Mouse (Mus musculus): Measurements from ENCODE around the gene Il21. TPM values are rescaled to one million over a fixed set of nuclear protein-coding genes. Genes with fewer than 3 reads are reported as not detected.
A peak's percentile ranks its signal among the peaks of the same experiment; 100 is the strongest.

Gene Il21
- total RNA-seq, 4 experiments from 2014 or later: 0.17 TPM; not detected in 3

DNA sequence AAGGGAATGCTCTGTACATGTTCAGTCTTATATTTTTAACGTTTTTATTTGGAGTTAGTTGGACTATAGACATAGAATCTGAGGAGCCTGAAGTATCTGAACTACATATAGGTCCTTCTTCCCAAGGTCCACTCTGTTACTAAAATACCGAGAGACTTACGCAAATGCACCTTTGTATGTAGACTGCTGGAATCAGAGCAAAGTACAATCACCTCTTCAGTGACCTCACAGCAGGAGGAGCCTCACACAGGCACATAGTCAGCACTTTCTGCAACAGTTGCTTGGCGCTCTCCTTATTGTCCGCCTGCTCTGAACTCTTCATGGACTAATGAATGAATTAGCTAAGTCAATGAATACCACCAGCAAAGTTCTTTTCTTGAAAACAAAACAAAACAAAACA lies 34.1 kb downstream of the Il21 start:
- no peak for DNase-seq (ENCODE audit: low spot score in 2 of 2)

DNA sequence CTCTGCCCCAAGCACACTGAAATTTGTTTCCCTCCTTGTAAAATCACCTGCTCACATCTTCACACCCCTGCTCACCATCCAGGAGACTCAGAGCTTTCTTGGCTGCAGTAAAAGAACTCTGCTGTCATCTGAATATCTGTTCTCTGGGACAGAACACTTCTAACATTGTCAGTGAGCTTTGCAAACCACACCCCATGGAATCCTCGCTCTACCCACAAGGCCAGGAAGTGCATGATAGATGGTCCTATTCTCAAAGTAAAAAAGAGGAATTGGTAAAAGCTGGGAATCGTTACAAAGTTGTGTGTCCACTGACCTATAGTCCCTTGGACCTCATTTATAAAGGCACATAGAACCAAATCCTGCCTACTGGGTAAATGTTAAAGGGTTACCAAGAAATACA lies 40.5 kb downstream of the Il21 start:
- no peak for DNase-seq (ENCODE audit: low spot score in 2 of 2)

DNA sequence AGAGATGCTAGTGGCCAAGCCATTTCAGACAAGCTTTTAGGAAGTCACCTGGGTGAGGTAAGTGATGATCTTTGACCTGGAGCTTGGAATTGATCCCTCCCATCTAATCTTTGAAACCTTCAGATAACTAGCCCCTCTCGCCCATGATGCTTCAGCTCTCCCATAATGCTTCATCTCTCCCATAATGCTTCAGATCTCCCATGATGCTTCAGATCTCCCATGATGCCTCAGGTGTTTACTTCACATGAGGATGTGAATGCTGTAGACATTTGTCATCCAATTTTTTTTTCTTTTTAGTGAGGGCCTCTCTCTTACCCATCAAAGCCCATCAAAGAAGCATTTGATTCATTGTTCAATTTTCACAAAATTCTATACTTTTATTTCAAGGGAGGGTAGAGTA lies 46.9 kb downstream of the Il21 start:
- DNase-seq (ENCODE audit: low spot score in 2 of 2): no peak

DNA sequence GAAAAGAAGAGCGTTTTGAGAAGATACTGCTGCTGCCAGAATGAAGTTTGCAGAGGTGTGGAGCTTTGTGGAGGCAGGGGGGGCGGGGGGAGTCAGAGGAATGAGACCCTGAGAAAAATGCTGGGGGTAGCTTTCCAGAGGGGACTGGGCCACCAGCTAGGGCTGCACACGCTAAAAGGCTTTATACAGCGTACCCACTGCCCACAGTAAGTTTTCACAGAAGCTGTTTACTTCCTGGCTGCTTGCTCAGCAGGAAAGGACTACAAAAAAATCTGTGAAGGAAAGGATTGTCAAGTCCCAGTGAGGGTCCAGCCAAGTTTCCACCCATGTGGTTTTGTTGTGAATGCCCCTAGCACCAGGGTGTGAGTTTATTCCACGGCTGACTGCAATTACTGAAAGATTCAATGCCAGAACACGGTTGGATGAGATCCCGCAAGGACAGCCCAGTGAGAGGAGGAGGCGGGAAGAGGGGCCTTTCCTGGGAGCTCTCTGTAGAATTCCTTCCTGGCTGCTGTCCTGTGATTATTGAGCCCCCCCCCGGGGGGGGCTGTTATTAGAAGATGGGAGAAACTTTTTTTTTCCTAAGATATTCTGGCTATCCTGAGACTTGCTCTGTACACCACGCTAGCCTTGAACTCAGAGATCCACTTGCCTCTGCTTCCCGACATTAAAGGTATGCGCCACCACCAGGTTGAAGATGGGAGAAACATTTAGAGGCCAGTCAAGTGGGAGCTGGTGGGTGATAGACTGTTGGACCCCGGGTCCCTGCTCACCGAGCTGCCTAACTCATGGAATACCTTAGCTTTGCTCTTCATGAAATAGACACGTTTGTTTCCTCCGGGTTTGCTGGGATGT lies 49.8 kb downstream of the Il21 start:
- DNase-seq (ENCODE audit: low spot score in 2 of 2): peak; percentile 38 to 49

DNA sequence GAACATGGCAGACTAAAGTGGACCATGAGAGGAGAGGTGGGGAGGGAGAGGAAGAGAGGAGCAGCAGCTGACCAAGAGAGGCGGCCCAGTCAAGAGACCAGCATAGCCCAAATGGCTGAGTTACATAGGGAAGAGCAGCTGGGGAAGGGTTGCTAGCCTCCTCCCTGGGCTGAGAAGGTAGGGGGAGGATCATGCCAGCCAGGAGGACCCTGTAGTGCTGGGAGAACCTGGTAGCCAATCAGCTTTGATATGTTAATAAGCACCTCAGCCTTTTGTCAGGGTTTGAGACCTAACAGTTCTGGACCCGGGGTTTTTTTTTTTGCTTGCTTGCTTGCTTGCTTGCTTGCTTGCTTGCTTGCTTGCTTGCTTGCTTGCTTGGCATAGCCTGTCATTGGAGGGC lies 51.4 kb downstream of the Il21 start:
- DNase-seq (ENCODE audit: low spot score in 2 of 2): no peak

DNA sequence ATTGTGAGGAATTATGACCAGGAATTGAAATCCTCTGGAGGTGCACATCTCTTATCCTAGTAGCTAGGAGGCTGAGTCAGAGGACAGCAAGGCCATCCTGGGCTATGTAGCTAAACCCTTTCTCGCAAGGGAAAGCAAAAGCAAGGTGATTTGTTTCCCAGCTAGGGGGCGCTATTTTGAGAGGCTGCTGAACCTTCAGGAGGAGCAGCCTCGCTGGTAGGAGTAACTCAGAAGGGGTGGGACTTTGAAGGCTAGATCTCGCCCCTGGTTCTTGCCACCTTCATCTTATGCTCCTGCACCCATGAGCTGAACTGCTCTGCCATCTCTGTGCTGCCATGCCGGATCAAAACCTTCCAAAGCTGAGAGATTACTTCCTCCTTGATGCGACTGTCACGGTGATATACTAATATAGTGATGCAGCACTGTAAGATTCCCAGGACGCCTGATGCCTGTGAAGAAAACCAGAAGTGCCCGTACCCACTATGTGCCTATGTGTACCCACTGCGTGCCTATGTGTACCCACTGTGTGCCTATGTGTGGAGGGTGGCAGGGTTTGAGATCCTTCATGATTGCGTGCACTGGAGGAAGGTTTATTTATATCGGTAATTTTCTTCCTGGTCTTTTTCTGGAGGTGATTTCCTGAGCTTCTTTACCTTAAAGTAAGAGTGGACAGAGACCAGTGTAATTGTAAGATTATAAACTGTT lies 52.2 kb downstream of the Il21 start:
- no peak for DNase-seq (ENCODE audit: low spot score in 2 of 2)

DNA sequence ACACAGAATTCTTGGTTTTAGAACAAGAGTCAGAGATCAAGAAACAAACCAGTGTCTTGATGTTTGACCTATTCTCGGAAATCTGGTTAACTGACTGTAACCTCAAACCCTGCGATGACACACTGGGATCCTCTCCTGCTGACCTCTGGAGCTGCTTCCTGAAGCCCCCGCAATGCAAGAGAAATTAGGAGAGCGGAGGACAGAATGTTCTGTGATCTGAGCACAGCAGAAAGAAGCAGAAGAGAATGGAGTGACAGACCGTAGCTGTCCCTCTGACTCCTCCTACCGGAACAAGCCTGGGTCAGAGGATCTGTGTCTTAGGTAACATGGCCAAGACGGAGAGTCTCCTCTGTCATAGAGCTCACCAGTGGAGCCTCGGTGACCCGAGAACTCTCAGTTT lies 53.0 kb downstream of the Il21 start:
- no peak for DNase-seq (ENCODE audit: low spot score in 2 of 2)

DNA sequence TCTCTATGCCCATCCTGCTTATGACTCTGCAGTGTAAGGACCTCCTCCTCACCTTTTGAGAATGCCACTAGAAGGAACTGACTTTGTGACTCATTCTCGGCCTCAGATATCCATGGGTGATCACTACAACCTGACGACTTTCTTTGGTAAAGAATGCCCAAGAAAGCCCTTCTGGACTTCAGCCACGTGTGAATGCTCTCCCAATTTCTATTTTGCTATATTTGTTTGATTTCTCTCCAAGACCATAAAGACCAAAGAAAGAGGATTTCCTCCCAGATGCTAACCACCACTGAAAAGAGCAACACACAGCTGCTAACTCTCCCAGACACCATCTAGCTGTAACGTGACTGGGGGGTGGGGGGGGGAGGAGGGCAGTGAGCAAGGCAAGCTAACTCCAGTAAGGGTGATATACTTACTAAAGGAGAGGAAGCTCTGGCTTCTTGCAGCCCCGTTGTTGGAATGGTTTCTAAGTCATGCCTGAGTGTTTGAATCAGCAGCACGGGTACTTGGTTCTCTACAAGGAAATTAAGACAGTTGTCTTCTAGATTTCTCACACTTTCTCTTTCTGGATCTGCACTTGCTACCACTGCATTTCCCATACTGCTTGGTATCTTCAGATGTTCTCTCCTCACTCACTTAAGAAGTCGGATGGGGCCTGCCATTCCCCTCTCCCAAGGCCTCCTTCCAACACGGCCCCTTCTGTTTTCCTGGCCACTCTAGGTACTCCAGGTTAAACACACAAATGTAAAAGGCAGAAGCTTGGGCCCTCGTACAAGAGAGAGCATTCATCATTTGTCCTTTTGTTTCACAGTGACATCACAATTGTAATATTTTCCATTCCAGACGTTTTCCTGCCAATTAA lies 57.5 kb downstream of the Il21 start:
- no peak for DNase-seq (ENCODE audit: low spot score in 2 of 2)

DNA sequence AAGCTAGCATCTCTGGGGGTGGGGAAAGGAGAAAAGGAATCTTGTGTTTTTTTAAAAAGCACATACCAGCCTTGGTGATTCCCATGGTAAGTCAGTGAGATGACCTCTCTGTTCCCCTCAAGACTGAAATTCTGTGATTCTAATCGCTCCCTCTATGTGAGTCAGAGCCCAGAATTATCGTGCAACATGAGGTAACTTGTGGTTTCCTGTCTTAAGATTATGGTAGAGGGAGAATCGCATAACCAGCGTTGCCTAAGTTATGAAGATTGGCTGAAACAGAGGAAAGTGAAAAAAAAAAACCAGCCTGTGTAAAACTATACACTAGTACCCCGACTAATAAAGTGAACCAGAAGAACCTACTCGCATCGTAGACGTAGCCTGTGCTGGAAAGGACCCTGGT lies 59.2 kb downstream of the Il21 start:
- no peak for DNase-seq (ENCODE audit: low spot score in 2 of 2)

Small RNA genes within 50 kb of the gene (microRNA-seq; reads per million reads assigned to microRNA genes)
- gene Gm24169: 0 reads per million in 2 experiments

Other genes starting within 250 kb of the Il21 start
- gene Adad1, start 169.1 kb downstream of the Il21 start, total RNA-seq (2022): not detected
- not detected for gene Il2, start 106.7 kb downstream of the Il21 start, total RNA-seq (2022)
- gene Bbs12, start 79.9 kb upstream of the Il21 start, total RNA-seq (2022): 1 to 10 TPM; 5.2 to 6.5 (median 6.3) TPM
- 10 to 100 TPM in 3 of 4 experiments, 1 to 10 TPM in 1; 8.8 to 17.9 (median 14.4) TPM for gene Cetn4, start 80.1 kb upstream of the Il21 start, total RNA-seq (2022)
- 10 to 100 TPM in 2 of 4 experiments, 1 to 10 TPM in 2; 9.0 to 14.2 (median 10.9) TPM for gene Fgf2, start 115.7 kb upstream of the Il21 start, total RNA-seq (2022)
- 10 to 100 TPM; 21.9 to 28.1 (median 24.4) TPM for gene Spata5, start 187.3 kb upstream of the Il21 start, total RNA-seq (2022)
- 1 to 10 TPM; 4.7 to 8.2 (median 5.4) TPM for gene Nudt6, start 187.6 kb upstream of the Il21 start, total RNA-seq (2022)